Mouse (Mus musculus) right cerebral cortex, postnatal 36 days (tissue): ENCODE measurements around the gene Trmt10c.
"Not testable (repeated sequence)": the region's sequence is repeated elsewhere in the genome, so short reads cannot be mapped to it uniquely, and the experiment has no call there.

ENCODE experiments used
- DNase-seq, 2 experiments: peaks; one replicate each; pipeline ENCODE4 v3.0.0; 2022; ENCODE audit warnings: low spot score in 2 of 2, mixed read lengths in 1 of 2

Trmt10c gene

GRCm38 (mm10) chr16:56048038-56048437 is 10.4 kb upstream of the Trmt10c start, which contains the start of gene Senp7:
Gene Senp7, plus strand, starts transcription at chr16:56048338.
- DNase-seq, result not testable (repeated sequence)

GRCm38 (mm10) chr16:56038090-56038489 is 471 bp upstream of the Trmt10c start:
- DNase-seq, result no peak

- no peak for DNase-seq
Measured at GRCm38 (mm10) chr16:56036501-56036900, 1.1 kb downstream of the Trmt10c start.

GRCm38 (mm10) chr16:56034566-56034965 is 3.1 kb downstream of the Trmt10c start:
- DNase-seq, result no peak

- peak; percentile 97 for DNase-seq
Measured at GRCm38 (mm10) chr16:56029661-56030082, 7.9 kb downstream of the Trmt10c start, which contains the start of gene Pcnp. Gene Pcnp, minus strand, starts transcription at chr16:56029739.

GRCm38 (mm10) chr16:56028722-56029551 is 8.7 kb downstream of the Trmt10c start:
- DNase-seq, result peak in 1 of 2 experiments; percentile 17

- DNase-seq, result no peak
Measured at GRCm38 (mm10) chr16:56027854-56028629, 9.6 kb downstream of the Trmt10c start.

- no peak for DNase-seq
Measured at GRCm38 (mm10) chr16:56019660-56020059, 18.0 kb downstream of the Trmt10c start.

GRCm38 (mm10) chr16:56014076-56014475 is 23.5 kb downstream of the Trmt10c start:
- no peak for DNase-seq

- DNase-seq, result no peak
Measured at GRCm38 (mm10) chr16:56012789-56013743, 24.6 kb downstream of the Trmt10c start.

GRCm38 (mm10) chr16:56008862-56009261 is 28.8 kb downstream of the Trmt10c start:
- no peak for DNase-seq

- no peak for DNase-seq
Measured at GRCm38 (mm10) chr16:56006798-56007197, 30.8 kb downstream of the Trmt10c start.

GRCm38 (mm10) chr16:55994235-55994634 is 43.4 kb downstream of the Trmt10c start:
- DNase-seq, result no peak

- DNase-seq, result no peak
Measured at GRCm38 (mm10) chr16:55990311-55990710, 47.3 kb downstream of the Trmt10c start.

GRCm38 (mm10) chr16:55986001-55986400 is 51.6 kb downstream of the Trmt10c start:
- no peak for DNase-seq
